Mouse (Mus musculus) bone marrow, adult 2 months (tissue): ENCODE results near the gene Slc44a2.

ENCODE experiments used
- CTCF ChIP-seq: fragments of 200-500 bp; IDR thresholded peaks from 2 replicates; pipeline ENCODE4 v1.5.1; 2011; ENCODE audit warnings: low read length, control low read depth; ENCODE audit not compliant: control insufficient read depth, insufficient read depth
- POLR2A ChIP-seq: fragments of 200-500 bp; IDR thresholded peaks from 2 replicates; pipeline ENCODE4 v1.6.1; 2011; ENCODE audit warnings: low read depth, mild to moderate bottlenecking, control low read depth, low read length, borderline replicate concordance; ENCODE audit not compliant: control insufficient read depth

- TF ChIP-seq CTCF (no peak), POLR2A (no peak)
Measured at GRCm38 (mm10) chr9:21395692-21396091, 75.2 kb downstream of the Slc44a2 start.
